Mouse (Mus musculus): ENCODE measurements around the gene Pld4. TPM values are rescaled to one million over a fixed set of nuclear protein-coding genes. Genes with fewer than 3 reads are reported as not detected.

Gene Pld4
- 184 and 208 TPM in 2 replicates for total RNA-seq (2023)

DNA sequence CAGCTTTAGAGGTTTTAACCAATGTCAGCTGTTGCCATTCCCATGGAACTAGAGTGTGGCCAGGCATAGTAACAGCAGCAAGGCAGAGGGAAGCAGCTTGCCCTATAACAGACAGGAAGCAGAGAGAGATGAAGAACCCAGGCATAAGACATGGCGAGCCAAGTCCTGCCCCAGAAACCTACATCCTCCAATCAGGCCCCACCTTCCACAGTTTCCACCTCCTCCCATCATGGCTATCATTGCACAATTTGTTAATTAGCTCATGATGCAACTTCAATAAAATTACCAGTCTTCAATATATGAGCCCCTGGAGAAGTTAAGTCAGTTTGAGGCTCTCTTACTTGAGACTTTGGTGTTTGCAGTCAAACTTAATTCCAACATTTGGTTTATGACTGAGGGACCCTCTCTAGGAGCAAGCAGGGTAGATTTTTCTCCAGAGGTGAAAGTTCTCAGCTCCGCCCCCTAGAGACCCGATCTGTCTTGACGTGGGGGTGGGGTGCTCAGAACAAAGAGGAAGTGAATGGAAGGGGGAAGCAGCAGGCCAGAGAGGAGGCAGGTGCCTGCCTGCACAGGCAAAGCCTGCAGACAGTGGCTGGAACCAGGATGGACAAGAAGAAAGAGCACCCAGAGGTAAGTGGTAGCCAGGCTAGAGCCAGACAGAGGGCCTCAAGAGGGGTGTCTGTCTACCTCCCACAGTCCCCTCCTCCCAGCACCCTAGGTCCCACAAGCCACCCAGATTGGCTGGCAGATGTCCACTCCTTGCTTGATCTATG, at the start of gene Pld4:
Gene Pld4, plus strand, starts transcription at position 502 of the 773 bp plus-strand sequence.

DNA sequence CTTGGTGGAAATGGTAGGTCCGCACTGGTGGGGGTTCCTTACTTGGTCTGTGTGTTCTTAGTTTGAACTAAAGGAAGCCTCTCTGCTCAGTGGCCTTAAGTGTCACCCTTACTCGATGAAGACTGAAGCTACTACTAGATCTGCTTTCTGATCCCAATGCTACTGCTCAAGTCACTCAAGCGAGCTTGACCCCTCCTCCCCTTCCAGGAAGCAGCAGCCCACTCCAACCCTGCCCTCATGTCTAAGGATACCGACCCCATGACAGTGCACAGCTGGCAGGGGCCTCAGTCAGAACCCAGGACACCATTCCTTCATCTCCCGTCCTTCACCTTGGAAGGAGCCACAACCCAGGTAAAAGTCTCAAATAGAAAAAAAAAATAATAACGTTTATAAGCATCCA, 40.2 kb upstream of the Pld4 start, which contains the start of gene Cep170b:
Gene Cep170b, plus strand, starts transcription at position 240 of the 400 bp plus-strand sequence.

DNA sequence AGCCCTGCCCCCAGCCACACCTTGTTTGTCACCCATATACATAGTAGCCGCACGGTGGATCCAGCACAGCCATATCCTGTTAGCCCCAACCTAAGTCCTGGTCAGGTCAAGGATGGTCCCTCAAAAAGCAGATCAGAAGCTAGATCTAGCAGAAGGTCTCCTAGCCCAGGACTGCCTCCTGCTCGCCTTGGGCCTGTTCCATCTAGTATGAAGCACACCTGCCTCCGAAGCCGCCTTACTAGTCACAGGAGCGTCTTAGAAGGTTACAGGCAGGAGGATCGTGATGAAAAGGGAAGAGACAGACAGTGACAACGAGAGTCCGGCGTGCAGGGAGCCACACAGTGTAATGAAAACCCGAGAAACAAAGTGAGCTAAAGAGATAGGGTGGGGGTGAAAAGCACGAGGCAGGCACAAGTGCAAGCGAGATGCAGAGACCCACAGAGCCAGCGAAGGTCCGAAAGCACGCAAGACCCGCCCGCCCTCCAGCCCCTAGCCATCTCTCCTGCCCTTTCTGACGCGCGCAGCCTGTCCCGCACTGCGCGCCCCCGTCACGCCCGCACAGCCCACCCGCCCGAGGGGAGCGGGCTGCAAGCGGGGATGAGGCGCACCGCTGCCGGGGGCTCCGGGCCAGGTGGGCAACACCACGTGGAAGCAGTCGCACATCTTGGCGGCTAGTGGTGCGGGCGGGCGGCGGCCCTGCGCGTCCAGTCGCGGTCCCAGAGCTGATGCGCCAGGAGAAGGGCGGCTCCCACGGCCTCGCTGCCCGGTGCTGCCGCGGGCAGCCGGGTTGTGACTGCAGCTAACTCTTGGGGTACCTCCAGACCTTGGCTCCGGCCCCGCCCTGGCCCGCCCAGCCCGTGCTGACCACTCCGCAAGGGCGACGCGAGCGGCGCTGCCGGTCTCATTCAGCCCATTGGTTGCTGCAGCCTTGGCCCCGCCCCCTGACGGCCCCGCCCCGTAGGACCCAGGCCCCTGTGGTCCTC, 41.7 kb downstream of the Pld4 start, which contains the start of gene Ahnak2:
Gene Ahnak2, minus strand, starts transcription at position 794 of the 983 bp plus-strand sequence.

DNA sequence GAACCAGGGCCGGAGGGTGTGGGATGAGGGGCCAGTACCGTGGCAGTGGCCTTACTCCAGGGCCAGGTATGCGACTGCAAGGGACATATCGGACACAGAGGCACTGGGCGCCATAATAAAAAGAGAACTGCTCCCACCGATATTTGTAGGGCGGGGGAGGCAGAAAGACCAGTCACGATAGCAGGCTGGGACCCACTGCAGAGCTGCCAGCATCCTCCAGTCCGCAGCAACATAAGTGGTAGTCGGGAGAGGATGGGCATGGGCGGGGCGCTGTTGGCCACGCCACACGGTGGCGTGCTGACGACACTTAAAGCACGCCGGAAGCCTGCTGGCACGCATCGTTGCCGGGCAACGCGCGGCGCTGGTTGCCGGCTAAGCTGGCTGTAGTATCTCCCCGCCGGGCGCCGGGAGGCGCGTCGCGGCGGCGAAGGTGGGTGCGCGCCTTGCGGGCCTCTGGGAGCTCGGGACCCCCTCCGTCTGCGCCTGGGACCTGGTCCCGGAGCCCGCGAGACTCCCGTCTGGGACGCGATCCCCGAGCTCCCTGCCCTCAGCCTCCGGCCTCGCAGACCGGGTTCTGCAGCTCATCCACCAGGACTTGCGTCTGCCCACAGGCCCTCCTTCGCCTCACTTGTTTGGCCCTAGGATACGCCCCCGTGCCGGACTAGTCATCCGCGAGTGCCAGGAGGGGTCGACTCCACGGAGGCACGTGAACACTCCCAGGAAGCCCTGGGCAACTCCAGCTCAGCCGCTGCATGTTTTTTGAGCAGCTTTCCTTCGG, 48.3 kb downstream of the Pld4 start, which contains the start of gene Clba1:
Gene Clba1, plus strand, starts transcription at position 351 of the 778 bp plus-strand sequence.

Other genes with a start within 250 kb of the Pld4 start
- gene Tmem179, start 243.9 kb upstream of the Pld4 start, total RNA-seq (2023) = not detected in 2 replicates
- gene Inf2, start 171.9 kb upstream of the Pld4 start, total RNA-seq (2023) = 38.5 and 46.5 TPM in 2 replicates
- gene Adssl1, start 140.6 kb upstream of the Pld4 start, total RNA-seq (2023) = 81.2 and 82.3 TPM in 2 replicates
- gene Siva1, start 116.0 kb upstream of the Pld4 start, total RNA-seq (2023) = 37.4 and 47.6 TPM in 2 replicates
- 178 and 210 TPM in 2 replicates for gene Akt1, start 85.8 kb upstream of the Pld4 start, total RNA-seq (2023)
- 15.8 and 28.5 TPM in 2 replicates for gene Zbtb42, start 81.8 kb upstream of the Pld4 start, total RNA-seq (2023)
- 0.50 and 1.8 TPM in 2 replicates for gene Cep170b, start 40.2 kb upstream of the Pld4 start, total RNA-seq (2023)
- 0.50 and 0.73 TPM in 2 replicates for gene Ahnak2, start 42.0 kb downstream of the Pld4 start, total RNA-seq (2023)
- gene Clba1, start 48.3 kb downstream of the Pld4 start, total RNA-seq (2023) = 2.0 and 3.2 TPM in 2 replicates
- gene Cdca4, start 68.8 kb downstream of the Pld4 start, total RNA-seq (2023) = 30.0 and 37.4 TPM in 2 replicates
- 41.6 and 52.2 TPM in 2 replicates for gene Gpr132, start 107.6 kb downstream of the Pld4 start, total RNA-seq (2023)
- gene Jag2, start 169.1 kb downstream of the Pld4 start, total RNA-seq (2023) = 0.27 and 0.82 TPM in 2 replicates
- gene Nudt14, start 181.5 kb downstream of the Pld4 start, total RNA-seq (2023) = 6.1 and 7.4 TPM in 2 replicates
- gene Btbd6, start 215.8 kb downstream of the Pld4 start, total RNA-seq (2023) = 2.0 and 3.6 TPM in 2 replicates
- gene Brf1, start 240.0 kb downstream of the Pld4 start, total RNA-seq (2023) = 55.0 and 78.7 TPM in 2 replicates

Data from neutrophil, adult 65 days (primary cell).